Mouse (Mus musculus): ENCODE measurements at regions not wholly inside any gene's neighbourhood (a gene's known extent, or its start where the extent isn't known, plus 50 kb on each side); places are given as distances from the start of the nearest gene placed in this dataset.

DNA sequence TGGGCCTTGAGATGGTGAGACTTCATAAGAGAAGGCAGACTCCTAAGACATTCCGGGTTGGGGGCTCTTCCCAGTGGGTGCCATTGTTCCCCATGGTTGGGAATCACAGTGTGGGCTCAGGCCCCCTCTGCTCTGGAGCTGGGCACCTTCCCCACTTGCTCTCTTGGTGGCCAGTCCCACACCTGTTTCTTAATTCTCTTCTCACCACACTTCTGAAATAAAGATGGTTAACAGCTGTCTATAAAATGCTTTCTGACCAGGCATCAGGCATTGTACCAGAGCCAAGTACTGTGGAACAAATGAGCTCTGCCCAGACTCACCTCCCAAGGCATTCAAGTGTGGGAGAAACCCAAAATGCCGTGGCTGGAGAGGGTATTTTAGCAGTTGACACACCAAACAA, 88.8 kb upstream of the Bcl6 start:
- TF ChIP-seq POLR2A (IDR thresholded peaks at IDR 0.05; ENCODE audit: borderline replicate concordance, control insufficient read depth, low read depth, low read length) = no peak
- no peak for TF ChIP-seq CTCF (IDR thresholded peaks at IDR 0.05; ENCODE audit: control insufficient read depth, insufficient read depth, low read length)
